Mouse (Mus musculus): ENCODE measurements around the gene Lca5l. TPM values are rescaled to one million over a fixed set of nuclear protein-coding genes. Genes with fewer than 3 reads are reported as not detected.

Gene Lca5l
- polyA plus RNA-seq, 1 experiment, result 41.7 TPM

GRCm38 (mm10) chr16:96228438-96228837 lies 36.4 kb upstream of the Lca5l start:
- H3K27me3 ChIP-seq (ENCODE audit: control insufficient read depth, insufficient read depth, low read length), result no peaks in the 10 kb centered on the region
- no peak overlapping the region for H3K27ac ChIP-seq (ENCODE audit: control insufficient read depth, insufficient read depth, low read depth, low read length)
- H3K4me3 ChIP-seq (ENCODE audit: control insufficient read depth, low read depth, low read length), result no peak overlapping the region
- TF ChIP-seq CTCF (IDR thresholded peaks at IDR 0.05; ENCODE audit: control insufficient read depth, insufficient read depth, insufficient replicate concordance, low read depth, low read length) (no peak), POLR2A (IDR thresholded peaks at IDR 0.05; ENCODE audit: control insufficient read depth, low read depth, low read length) (no peak)
- peaks cover 3% of the 10 kb centered on the region; the same call in 1 of the 2 replicates for H3K4me1 ChIP-seq (ENCODE audit: control insufficient read depth, insufficient read depth, low read length)
- H3K36me3 ChIP-seq (ENCODE audit: control insufficient read depth, insufficient read depth, low read length), result no peaks in the 10 kb centered on the region

GRCm38 (mm10) chr16:96222452-96222851 lies 30.4 kb upstream of the Lca5l start:
- Histone ChIP-seq H3K4me1 (ENCODE audit: control insufficient read depth, insufficient read depth, low read length) (no peaks in the 10 kb centered on the region), H3K27ac (ENCODE audit: control insufficient read depth, insufficient read depth, low read depth, low read length) (no peak overlapping the region), H3K4me3 (ENCODE audit: control insufficient read depth, low read depth, low read length) (no peak overlapping the region), H3K27me3 (ENCODE audit: control insufficient read depth, insufficient read depth, low read length) (no peaks in the 10 kb centered on the region), H3K36me3 (ENCODE audit: control insufficient read depth, insufficient read depth, low read length) (no peaks in the 10 kb centered on the region)
- TF ChIP-seq CTCF (IDR thresholded peaks at IDR 0.05; ENCODE audit: control insufficient read depth, insufficient read depth, insufficient replicate concordance, low read depth, low read length) (no peak), POLR2A (IDR thresholded peaks at IDR 0.05; ENCODE audit: control insufficient read depth, low read depth, low read length) (no peak)

GRCm38 (mm10) chr16:96221959-96222358 lies 29.9 kb upstream of the Lca5l start:
- H3K27ac ChIP-seq (ENCODE audit: control insufficient read depth, insufficient read depth, low read depth, low read length), result no peak overlapping the region
- no peaks in the 10 kb centered on the region for H3K27me3 ChIP-seq (ENCODE audit: control insufficient read depth, insufficient read depth, low read length)
- no peaks in the 10 kb centered on the region for H3K4me1 ChIP-seq (ENCODE audit: control insufficient read depth, insufficient read depth, low read length)
- H3K4me3 ChIP-seq (ENCODE audit: control insufficient read depth, low read depth, low read length), result no peak overlapping the region
- no peaks in the 10 kb centered on the region for H3K36me3 ChIP-seq (ENCODE audit: control insufficient read depth, insufficient read depth, low read length)
- TF ChIP-seq CTCF (IDR thresholded peaks at IDR 0.05; ENCODE audit: control insufficient read depth, insufficient read depth, insufficient replicate concordance, low read depth, low read length) (no peak), POLR2A (IDR thresholded peaks at IDR 0.05; ENCODE audit: control insufficient read depth, low read depth, low read length) (no peak)

- Histone ChIP-seq H3K36me3 (ENCODE audit: control insufficient read depth, insufficient read depth, low read length) (no peaks in the 10 kb centered on the region), H3K4me3 (ENCODE audit: control insufficient read depth, low read depth, low read length) (no peak overlapping the region), H3K4me1 (ENCODE audit: control insufficient read depth, insufficient read depth, low read length) (no peaks in the 10 kb centered on the region), H3K27ac (ENCODE audit: control insufficient read depth, insufficient read depth, low read depth, low read length) (no peak overlapping the region), H3K27me3 (ENCODE audit: control insufficient read depth, insufficient read depth, low read length) (no peaks in the 10 kb centered on the region)
- TF ChIP-seq CTCF (IDR thresholded peaks at IDR 0.05; ENCODE audit: control insufficient read depth, insufficient read depth, insufficient replicate concordance, low read depth, low read length) (no peak), POLR2A (IDR thresholded peaks at IDR 0.05; ENCODE audit: control insufficient read depth, low read depth, low read length) (no peak)
Observed at GRCm38 (mm10) chr16:96221491-96221890, 29.4 kb upstream of the Lca5l start.

GRCm38 (mm10) chr16:96213027-96213426 lies 21.0 kb upstream of the Lca5l start:
- no peak overlapping the region for H3K4me3 ChIP-seq (ENCODE audit: control insufficient read depth, low read depth, low read length)
- H3K36me3 ChIP-seq (ENCODE audit: control insufficient read depth, insufficient read depth, low read length), result no peaks in the 10 kb centered on the region
- H3K27me3 ChIP-seq (ENCODE audit: control insufficient read depth, insufficient read depth, low read length), result no peaks in the 10 kb centered on the region
- TF ChIP-seq CTCF (IDR thresholded peaks at IDR 0.05; ENCODE audit: control insufficient read depth, insufficient read depth, insufficient replicate concordance, low read depth, low read length) (no peak), POLR2A (IDR thresholded peaks at IDR 0.05; ENCODE audit: control insufficient read depth, low read depth, low read length) (no peak)
- H3K4me1 ChIP-seq (ENCODE audit: control insufficient read depth, insufficient read depth, low read length), result no peaks in the 10 kb centered on the region
- H3K27ac ChIP-seq (ENCODE audit: control insufficient read depth, insufficient read depth, low read depth, low read length), result no peak overlapping the region

- Histone ChIP-seq H3K4me3 (ENCODE audit: control insufficient read depth, low read depth, low read length) (no peak overlapping the region), H3K27ac (ENCODE audit: control insufficient read depth, insufficient read depth, low read depth, low read length) (no peak overlapping the region), H3K4me1 (ENCODE audit: control insufficient read depth, insufficient read depth, low read length) (no peaks in the 10 kb centered on the region), H3K36me3 (ENCODE audit: control insufficient read depth, insufficient read depth, low read length) (no peaks in the 10 kb centered on the region), H3K27me3 (ENCODE audit: control insufficient read depth, insufficient read depth, low read length) (no peaks in the 10 kb centered on the region)
- TF ChIP-seq CTCF (IDR thresholded peaks at IDR 0.05; ENCODE audit: control insufficient read depth, insufficient read depth, insufficient replicate concordance, low read depth, low read length) (no peak), POLR2A (IDR thresholded peaks at IDR 0.05; ENCODE audit: control insufficient read depth, low read depth, low read length) (no peak)
Observed at GRCm38 (mm10) chr16:96210856-96211255, 18.8 kb upstream of the Lca5l start.

GRCm38 (mm10) chr16:96209789-96210188 lies 17.7 kb upstream of the Lca5l start:
- Histone ChIP-seq H3K27me3 (ENCODE audit: control insufficient read depth, insufficient read depth, low read length) (no peaks in the 10 kb centered on the region), H3K36me3 (ENCODE audit: control insufficient read depth, insufficient read depth, low read length) (no peaks in the 10 kb centered on the region), H3K27ac (ENCODE audit: control insufficient read depth, insufficient read depth, low read depth, low read length) (no peak overlapping the region), H3K4me1 (ENCODE audit: control insufficient read depth, insufficient read depth, low read length) (no peaks in the 10 kb centered on the region), H3K4me3 (ENCODE audit: control insufficient read depth, low read depth, low read length) (no peak overlapping the region)
- TF ChIP-seq POLR2A (IDR thresholded peaks at IDR 0.05; ENCODE audit: control insufficient read depth, low read depth, low read length) (no peak), CTCF (IDR thresholded peaks at IDR 0.05; ENCODE audit: control insufficient read depth, insufficient read depth, insufficient replicate concordance, low read depth, low read length) (no peak)
